Mouse (Mus musculus): ENCODE measurements around the gene Hdac5.

Gene Hdac5

DNA sequence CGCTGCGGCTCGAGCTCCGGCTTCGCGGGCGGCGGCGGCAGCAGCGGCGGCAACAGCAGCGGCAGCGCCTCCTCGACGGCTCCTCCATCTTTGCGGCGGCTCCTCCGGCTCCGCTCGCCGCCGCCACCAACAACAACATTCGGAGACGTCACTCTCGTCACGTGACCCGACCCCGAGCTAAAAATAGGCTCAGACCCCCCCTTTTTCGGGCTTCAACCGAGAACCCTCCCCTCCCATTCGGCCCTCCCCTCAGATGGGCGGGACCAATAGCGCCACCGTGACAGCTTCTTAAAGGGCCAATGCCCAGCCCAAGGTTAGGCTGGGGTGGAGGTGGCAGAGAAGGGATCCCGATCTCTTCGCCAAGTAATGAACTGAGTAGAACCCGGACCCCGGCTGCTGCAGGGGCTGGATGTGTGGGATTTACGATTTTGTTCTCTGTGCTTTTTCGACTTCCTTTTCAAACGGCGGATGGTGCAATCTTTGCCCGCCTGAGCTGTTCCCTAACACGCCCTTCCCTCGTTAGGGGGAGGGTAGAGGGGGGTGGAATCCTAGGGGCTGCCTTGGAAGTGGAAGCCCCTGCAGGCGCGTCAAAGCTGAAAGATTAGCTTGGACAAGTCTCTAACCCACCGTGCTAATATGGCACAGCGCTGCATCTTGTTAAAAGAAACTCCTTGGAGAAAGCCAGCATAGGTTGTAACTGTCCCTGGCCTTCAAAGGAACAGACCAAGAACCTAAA is at the start of gene Hdac5:
Gene Hdac5, minus strand, starts transcription at position 161 of the 736 bp plus-strand sequence.
- no peak for TF ChIP-seq GATA4 (IDR thresholded peaks at IDR 0.05; ENCODE audit: insufficient replicate concordance, low read length)

DNA sequence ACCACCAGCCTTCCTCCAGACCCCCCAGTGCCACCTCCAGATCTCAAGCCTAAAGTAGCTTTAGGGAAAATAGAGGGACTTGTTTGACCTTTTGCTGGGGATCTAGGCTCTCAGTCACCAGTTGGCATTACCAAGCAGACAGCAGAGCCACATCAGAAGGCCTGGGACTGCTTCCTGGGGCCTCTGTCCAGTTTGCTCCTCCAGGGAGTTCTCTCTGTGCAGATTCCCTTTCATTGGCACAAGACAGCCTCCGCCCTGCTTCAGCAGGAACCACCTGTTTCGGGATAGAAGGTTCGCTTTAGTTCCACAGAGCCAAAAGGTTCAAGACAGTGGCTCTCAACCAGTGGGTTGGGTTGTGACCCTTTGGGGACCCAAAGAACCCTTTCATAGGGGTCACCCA is 49.6 kb upstream of the Hdac5 start:
- no peak for TF ChIP-seq GATA4 (IDR thresholded peaks at IDR 0.05; ENCODE audit: insufficient replicate concordance, low read length)

DNA sequence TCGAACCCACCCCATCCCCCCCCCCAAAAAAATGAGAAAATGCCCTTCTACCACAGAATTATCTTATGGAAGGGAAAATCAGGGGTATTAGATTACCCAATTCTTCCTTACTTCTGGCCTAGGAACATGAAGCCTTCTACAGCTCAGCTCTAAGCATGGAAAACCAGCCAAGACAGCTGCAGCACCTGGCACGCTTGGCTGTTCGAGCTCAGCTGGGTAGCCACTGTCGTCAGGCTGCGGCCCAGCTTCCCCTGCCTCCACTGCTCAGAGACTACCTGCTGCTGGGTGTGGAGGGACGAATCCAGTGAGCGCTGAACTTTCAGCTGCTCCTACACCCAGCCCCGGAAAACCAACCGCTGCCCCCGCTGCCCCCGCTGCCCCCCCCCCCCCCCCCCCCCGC is 47.8 kb upstream of the Hdac5 start:
- no peak for TF ChIP-seq GATA4 (IDR thresholded peaks at IDR 0.05; ENCODE audit: insufficient replicate concordance, low read length)

DNA sequence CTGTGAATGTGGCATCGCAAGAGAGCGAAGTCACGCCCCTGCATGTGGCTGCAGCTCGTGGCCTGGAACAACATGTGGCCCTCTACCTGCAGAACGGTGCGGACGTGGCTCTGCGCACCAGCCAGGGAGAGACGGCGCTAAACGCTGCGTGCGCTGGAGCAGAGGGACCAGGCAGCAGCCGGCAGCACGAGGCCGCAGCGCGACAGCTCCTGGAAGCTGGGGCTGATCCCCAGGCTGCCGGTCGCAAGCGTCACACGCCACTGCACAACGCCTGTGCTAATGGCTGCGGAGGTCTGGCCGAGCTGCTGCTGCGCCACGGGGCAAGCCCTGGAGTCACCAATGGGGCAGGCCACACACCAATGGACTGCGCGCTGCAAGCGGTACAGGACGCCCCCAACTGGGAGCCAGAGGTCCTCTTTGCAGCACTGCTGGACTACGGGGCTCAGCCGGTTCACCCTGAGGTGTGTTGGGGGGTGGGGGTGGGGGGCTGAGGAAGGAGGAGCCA is 46.5 kb upstream of the Hdac5 start:
- TF ChIP-seq GATA4 (IDR thresholded peaks at IDR 0.05; ENCODE audit: insufficient replicate concordance, low read length) = no peak

DNA sequence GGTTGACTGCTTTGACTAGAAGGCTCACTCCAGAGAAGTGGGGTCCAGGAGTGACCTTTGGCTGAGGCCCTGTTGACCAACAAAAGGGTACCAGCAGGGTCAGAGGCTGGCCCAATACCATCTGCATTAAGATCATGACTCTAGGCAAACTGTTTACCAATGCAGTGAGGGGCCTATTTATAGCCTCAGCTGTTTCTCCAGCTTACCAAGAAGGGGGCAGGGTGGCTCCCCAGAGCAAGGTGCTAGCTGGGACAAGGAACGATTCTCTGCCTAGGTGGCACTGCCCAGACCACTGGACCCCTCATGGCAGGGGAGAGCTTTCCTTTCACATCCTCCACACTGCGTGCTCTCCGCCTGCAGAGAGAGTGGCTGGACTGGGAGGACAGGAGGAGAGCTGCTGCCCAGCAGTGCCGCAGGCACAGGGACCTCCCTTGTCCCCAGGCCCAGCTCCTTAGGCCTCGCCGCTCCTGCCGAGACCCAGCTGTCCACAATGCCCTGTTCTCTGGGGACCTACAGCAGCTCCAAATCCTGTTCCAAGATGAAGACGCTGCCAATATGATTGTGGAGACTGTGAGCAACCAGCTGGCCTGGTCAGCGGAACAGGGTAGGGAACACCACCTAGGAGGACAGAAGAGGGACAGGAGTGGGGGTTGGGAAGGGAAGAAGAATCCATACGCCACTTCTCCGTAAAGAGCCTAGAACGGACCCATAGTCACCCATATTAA is 38.7 kb upstream of the Hdac5 start, which contains the start of gene Asb16:
Gene Asb16, plus strand, starts transcription at position 224 of the 725 bp plus-strand sequence.
- no peak for TF ChIP-seq GATA4 (IDR thresholded peaks at IDR 0.05; ENCODE audit: insufficient replicate concordance, low read length)

DNA sequence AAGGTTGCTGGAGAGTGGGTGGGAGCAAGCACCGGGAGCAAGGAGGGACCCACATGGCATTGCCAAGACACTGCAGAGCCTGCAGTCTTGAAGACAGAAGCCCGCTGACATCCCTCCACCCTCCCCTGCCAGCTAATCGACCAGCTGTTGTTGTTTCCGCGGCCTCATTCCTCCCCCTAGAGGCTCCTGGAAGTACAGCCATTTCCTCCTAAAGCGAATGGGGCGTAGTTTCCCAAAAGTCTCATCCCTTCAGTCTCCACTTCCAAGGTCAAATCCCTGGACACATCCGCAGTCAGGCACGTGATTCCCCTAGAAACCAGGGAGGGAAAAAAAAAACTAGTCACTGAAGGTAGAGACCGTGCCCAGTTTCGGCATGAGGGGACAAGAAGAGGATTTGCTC is 37.5 kb upstream of the Hdac5 start:
- TF ChIP-seq GATA4 (IDR thresholded peaks at IDR 0.05; ENCODE audit: insufficient replicate concordance, low read length) = no peak

DNA sequence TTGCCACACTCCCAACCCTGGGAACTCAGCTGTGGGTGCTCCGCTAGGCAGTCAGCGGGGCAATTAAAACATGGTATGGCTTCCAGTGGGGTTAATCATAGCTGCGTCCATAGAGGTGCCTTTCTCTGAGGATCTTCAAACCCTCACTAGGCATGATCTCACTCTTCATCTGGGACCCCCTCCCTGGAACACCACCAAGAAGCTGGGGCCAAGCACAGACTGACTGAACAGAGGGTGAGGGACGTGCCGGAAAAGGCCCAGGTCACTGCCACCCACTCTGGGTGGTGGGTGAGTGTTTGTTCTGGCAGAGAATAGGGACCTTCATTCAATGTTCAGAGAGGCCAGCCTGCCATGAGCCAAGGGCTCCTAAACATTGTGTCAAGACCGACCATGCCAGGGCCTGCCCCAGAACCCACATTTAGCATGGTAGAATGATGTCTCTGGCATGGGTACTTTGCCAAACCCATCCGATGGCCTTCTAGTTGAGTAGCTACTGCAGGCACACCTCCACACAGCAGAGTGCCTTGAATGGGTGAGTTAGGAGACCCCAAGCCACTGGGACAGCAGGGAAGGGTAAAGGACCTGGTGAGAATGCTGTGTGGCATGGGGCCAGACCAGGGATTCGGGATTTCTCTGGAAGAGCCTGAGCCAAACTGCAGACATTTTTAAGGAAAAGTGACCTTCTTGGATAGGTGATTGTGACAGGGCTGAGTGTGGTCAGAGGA is 36.8 kb upstream of the Hdac5 start:
- no peak for TF ChIP-seq GATA4 (IDR thresholded peaks at IDR 0.05; ENCODE audit: insufficient replicate concordance, low read length)

DNA sequence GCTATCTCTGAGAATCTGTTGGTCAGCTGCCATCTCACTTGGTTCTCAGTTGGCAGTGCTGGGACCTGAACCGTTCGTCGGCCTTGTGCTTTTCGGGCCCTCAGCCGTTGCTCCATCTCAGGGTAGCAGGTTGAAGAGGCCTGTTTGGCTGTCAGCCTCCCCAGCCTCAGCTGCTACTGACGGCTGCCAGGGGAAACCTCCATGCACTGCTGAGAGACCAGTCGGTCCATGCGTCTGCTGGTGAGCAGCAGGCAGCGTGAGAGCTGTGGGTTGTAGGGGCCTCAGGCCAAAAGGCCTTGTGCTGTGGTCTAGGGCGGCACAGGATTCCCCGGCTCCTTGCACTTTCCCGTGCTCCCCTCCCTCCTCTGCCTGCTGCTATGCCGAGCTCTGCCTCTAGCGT is 35.9 kb upstream of the Hdac5 start:
- no peak for TF ChIP-seq GATA4 (IDR thresholded peaks at IDR 0.05; ENCODE audit: insufficient replicate concordance, low read length)

DNA sequence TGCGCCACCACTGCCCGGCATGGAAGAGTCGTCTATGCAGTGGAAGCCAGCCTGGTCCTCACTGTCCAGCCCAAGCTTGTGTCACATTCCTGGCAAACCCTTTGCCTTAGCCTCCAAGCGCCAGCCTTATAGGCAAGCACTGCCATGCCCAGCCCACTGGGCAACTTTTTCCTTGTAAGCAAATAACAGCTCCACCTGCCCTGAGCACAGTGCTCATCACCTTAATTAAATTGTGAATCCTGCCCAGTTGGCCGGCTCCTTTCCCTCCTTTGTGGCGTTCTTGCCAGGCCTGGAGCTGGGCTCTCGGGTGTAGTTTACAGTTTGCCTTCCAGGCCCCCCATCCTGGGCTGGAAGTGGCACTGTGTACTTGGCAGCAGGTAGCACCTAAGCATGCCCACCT is 33.2 kb upstream of the Hdac5 start:
- TF ChIP-seq GATA4 (IDR thresholded peaks at IDR 0.05; ENCODE audit: insufficient replicate concordance, low read length) = no peak

DNA sequence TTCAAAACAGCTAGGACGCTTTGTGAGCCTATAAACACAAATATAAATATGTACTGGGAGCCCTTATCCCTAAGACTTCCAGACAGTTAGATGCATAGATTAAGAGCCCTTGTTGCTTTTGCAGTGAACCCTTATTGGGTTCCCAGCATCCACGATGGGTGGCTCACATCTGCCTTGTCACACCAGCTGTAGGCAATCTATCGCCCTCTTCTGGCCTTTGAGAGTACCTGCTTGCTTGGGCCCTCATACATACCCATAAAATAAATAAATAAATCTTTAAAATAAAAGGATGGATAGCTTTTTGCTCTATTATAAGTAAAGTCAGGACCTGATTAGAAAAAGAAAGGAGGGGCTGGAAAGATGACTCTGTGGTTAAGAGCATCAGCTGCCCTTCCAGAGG is 28.6 kb upstream of the Hdac5 start:
- TF ChIP-seq GATA4 (IDR thresholded peaks at IDR 0.05; ENCODE audit: insufficient replicate concordance, low read length) = no peak

DNA sequence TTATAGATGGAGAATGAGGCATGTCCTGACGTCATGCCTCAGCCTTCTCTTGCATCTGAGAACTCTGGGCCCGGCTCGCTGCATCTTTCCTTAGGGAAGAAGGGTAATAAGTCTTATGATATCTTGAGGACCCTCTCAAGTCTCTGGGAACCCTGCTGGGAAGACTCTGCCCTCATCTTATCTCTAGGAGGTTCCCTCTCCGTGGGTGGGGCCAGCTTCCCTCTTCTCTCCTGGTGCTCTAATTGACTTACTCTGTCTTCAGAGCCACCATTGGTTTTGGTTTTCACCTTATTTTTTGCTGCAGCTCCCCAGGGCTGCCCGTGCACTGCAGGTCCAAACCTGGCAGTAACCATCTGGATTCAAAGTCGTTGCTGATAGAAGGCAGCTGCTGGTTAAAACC is 28.1 kb upstream of the Hdac5 start:
- TF ChIP-seq GATA4 (IDR thresholded peaks at IDR 0.05; ENCODE audit: insufficient replicate concordance, low read length) = no peak

DNA sequence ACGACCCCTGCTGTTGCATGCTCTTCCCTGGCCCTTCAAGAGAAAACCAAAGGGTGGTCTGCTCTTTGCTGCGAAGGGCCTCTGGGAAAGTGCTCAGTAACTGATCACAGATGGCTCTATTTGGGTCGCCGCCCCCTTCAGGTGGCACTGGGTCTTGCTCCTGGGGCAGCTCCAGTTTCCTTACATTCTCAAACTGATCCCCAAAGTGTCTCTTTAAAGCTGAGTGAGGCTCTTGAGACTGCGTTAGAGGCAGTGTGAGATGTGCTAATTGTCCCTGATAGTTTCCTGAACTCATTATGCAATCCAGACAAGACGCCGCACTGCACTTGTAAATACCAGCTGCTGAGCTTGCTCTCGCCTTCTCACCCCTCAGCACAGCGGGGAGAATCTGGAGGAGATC is 27.5 kb upstream of the Hdac5 start:
- no peak for TF ChIP-seq GATA4 (IDR thresholded peaks at IDR 0.05; ENCODE audit: insufficient replicate concordance, low read length)

DNA sequence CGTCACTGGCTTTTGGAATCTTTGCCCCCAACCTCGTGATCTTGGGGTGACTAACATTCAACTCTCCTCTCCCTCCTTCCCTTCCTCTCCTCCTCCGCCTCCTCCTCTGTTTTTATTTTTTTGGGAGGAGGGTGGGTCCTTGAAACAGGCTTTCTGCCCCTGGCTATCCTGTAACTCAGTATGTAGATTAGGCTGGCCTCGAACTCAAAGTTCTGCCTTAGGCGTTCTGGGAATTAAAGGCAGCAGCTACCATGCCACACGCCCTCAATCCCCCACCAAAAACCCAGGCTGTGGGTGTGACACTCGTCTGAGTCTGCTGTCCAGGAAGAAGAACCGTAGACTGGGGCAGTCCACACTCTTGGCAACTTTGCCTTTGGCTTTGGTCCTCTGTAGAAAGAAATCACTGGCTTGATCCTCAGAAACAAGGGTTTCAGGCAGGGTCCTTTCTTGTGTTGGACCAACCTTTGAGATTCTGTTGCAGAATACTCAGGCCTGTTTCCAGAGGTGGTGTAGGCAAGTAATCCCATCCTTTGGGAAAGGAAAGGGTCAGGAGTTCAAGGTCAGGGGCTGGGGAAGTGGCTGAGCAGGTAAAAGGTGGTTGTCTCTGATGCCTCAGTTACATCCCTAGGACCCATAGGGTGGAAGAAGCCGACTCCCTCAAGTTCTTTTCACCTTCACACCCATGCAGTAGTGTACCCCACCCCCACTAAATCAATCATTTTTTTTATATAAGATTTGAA is 19.6 kb upstream of the Hdac5 start:
- no peak for TF ChIP-seq GATA4 (IDR thresholded peaks at IDR 0.05; ENCODE audit: insufficient replicate concordance, low read length)

DNA sequence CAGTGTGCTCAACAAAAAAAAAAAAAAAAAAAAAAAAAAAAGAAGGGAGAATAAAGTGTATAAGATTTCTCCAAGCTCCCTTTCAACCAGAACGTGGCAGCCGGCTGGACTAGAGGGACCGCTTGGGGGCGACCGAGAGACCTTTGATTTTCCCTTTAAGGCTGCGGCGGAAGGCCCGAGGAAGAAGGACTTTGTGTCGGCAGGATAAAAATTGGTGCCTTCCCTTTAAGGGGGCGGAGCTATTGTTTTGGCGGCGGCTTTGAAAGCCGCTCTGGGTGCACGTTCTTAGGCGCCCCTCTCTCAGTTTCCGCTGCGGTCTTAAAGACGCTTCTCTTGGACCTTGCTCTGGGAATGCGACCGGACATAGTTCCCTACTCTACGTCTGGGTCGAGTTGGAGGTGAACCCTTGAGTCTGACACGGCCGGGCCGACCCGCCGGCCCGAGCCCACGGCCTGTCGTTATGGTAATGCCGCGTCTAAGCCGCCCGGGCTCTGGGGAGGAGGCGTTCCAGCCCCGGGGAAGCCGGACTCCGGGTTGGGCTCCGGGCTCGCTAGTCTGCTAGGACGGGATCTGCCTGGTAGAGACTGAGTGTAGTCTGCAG is 18.8 kb upstream of the Hdac5 start, which contains the start of gene BC030867:
Gene BC030867, plus strand, starts transcription at position 253 of the 601 bp plus-strand sequence.
- no peak for TF ChIP-seq GATA4 (IDR thresholded peaks at IDR 0.05; ENCODE audit: insufficient replicate concordance, low read length)
